Mouse (Mus musculus) gastrocnemius, adult 2 months (tissue): Measurements from ENCODE around the gene Slc25a1. TPM values are rescaled to one million over a fixed set of nuclear protein-coding genes. Genes with fewer than 3 reads are reported as not detected.

ENCODE experiments used
- DNase-seq: peaks from one replicate; pipeline ENCODE4 v3.0.0; 2022
- H3K27ac ChIP-seq: fragments of 200-600 bp; 2 replicates; pipeline ENCODE4 v1.8.1; 2022; ENCODE audit warnings: mild to moderate bottlenecking
- H3K4me3 ChIP-seq: fragments of 200-600 bp; 2 replicates; pipeline ENCODE4 v1.8.1; 2022; ENCODE audit warnings: mild to moderate bottlenecking, moderate library complexity
- CTCF ChIP-seq: fragments of 200-600 bp; IDR thresholded peaks from 2 replicates; pipeline ENCODE4 v1.8.1; 2022; ENCODE audit warnings: antibody characterized with exemption, mild to moderate bottlenecking, moderate library complexity
- intact Hi-C: fragments of 180-260 bp; cut with DNase I; formaldehyde crosslinking; loops from one replicate; pipeline ENCODE4 v1.15.1; 2025
- total RNA-seq, 2 experiments: library from RNA; stranded (reverse); gene quantifications; 2 replicates each; pipeline ENCODE4 v1.2.3; 2021

Gene Slc25a1
- total RNA-seq, 2 experiments from 2014 or later: 2.7 to 4.6 TPM

- DNase-seq: peak; percentile 39
- intact Hi-C loops: no loop called here
- H3K4me3 ChIP-seq: no peak overlapping the region
- H3K27ac ChIP-seq: no peak overlapping the region
- TF ChIP-seq CTCF: no peak
Measured at GRCm38 (mm10) chr16:17934445-17934910, 6.5 kb upstream of the Slc25a1 start.

- no peak overlapping the region for H3K27ac ChIP-seq
- intact Hi-C loops: no loop called here
- no peak for TF ChIP-seq CTCF
Measured at GRCm38 (mm10) chr16:17933594-17934444, 5.8 kb upstream of the Slc25a1 start.

GRCm38 (mm10) chr16:17931906-17932460 is 4.0 kb upstream of the Slc25a1 start:
- intact Hi-C loops: no loop called here
- TF ChIP-seq CTCF: no peak
- H3K4me3 ChIP-seq: no peak overlapping the region
- H3K27ac ChIP-seq: no peak overlapping the region
- no peak for DNase-seq

More at GRCm38 (mm10) chr16:17933594-17934444, 5.8 kb upstream of the Slc25a1 start:
- DNase-seq: no peak
- no peak overlapping the region for H3K4me3 ChIP-seq

- intact Hi-C loops: no loop called here
- Histone ChIP-seq H3K27ac (no peak overlapping the region), H3K4me3 (no peak overlapping the region)
- DNase-seq: no peak
- TF ChIP-seq CTCF: no peak
Measured at GRCm38 (mm10) chr16:17929631-17930030, 1.6 kb upstream of the Slc25a1 start.

- intact Hi-C loops: no loop called here
- no peak for DNase-seq
- no peak for TF ChIP-seq CTCF
- no peak overlapping the region for H3K27ac ChIP-seq
- H3K4me3 ChIP-seq: no peak overlapping the region
Measured at GRCm38 (mm10) chr16:17929211-17929610, 1.2 kb upstream of the Slc25a1 start.

- Histone ChIP-seq H3K4me3 (peak overlapping the region; percentile 97), H3K27ac (peak overlapping the region; percentile 82)
- TF ChIP-seq CTCF: peak; percentile 66
- peak; percentile 70 for DNase-seq
- intact Hi-C loops: no loop called here
Measured at GRCm38 (mm10) chr16:17928627-17929104, 647 bp upstream of the Slc25a1 start.

- intact Hi-C loops: no loop called here
- DNase-seq: peak; percentile 54
- peak overlapping the region; percentile 82 for H3K27ac ChIP-seq
- no peak for TF ChIP-seq CTCF
- peak overlapping the region; percentile 97 for H3K4me3 ChIP-seq
Measured at GRCm38 (mm10) chr16:17927351-17928082, 502 bp downstream of the Slc25a1 start.

- no peak for TF ChIP-seq CTCF
- peak; percentile 57 for DNase-seq
- Histone ChIP-seq H3K4me3 (peak overlapping the region; percentile 82), H3K27ac (peak overlapping the region; percentile 95)
- intact Hi-C loops: no loop called here
Measured at GRCm38 (mm10) chr16:17922163-17922538, 5.9 kb downstream of the Slc25a1 start.

GRCm38 (mm10) chr16:17921325-17922162 is 6.5 kb downstream of the Slc25a1 start:
- H3K27ac ChIP-seq: peak overlapping the region; percentile 95
- peak; percentile 96 for DNase-seq
- intact Hi-C loops: no loop called here
- H3K4me3 ChIP-seq: peak overlapping the region; percentile 82
- peak; percentile 69 for TF ChIP-seq CTCF

GRCm38 (mm10) chr16:17920586-17920985 is 7.4 kb downstream of the Slc25a1 start:
- intact Hi-C loops: no loop called here
- Histone ChIP-seq H3K27ac (no peak overlapping the region), H3K4me3 (peak overlapping the region; percentile 82; the same call in 1 of the 2 replicates)
- DNase-seq: no peak
- TF ChIP-seq CTCF: no peak

GRCm38 (mm10) chr16:17914307-17915249 is 13.4 kb downstream of the Slc25a1 start, which contains the start of gene Gsc2:
Gsc2 (minus strand) TSS chr16:17915059.
- intact Hi-C loops: loop anchor here (10.0 kb wide), 1 partner anchor 320 kb away; the partner anchor contains the start of gene Zdhhc8
- DNase-seq: peak; percentile 39
- TF ChIP-seq CTCF: no peak
- Histone ChIP-seq H3K27ac (no peak within 1 kb of the TSS), H3K4me3 (peak within 1 kb of the TSS; percentile 62)
